Mouse (Mus musculus) heart, embryonic 12.5 days (tissue): Measurements from ENCODE around the gene Fam160a1. TPM values are rescaled to one million over a fixed set of nuclear protein-coding genes. Genes with fewer than 3 reads are reported as not detected.
A peak's percentile ranks its signal among the peaks of the same experiment; 100 is the strongest.

ENCODE experiments used
- ATAC-seq: fragments of 200-750 bp; cut with Nextera tagmentation; 2 replicates; pipeline ENCODE4 v1.8.0; 2017; ENCODE audit warnings: moderate TSS enrichment, moderate library complexity; ENCODE audit not compliant: insufficient number of reproducible peaks, low FRiP score
- H3K27ac ChIP-seq: fragments of 300-500 bp; sonication (generic); 2 replicates; pipeline ENCODE4 v1.5.1; 2016; ENCODE audit warnings: mild to moderate bottlenecking, moderate library complexity; ENCODE audit not compliant: poor library complexity, severe bottlenecking
- H3K27me3 ChIP-seq: fragments of 300-500 bp; sonication (generic); replicated peaks from 2 replicates; pipeline ENCODE4 v1.6.1; 2016; ENCODE audit warnings: mild to moderate bottlenecking, moderate library complexity
- H3K36me3 ChIP-seq: fragments of 300-500 bp; sonication (generic); 2 replicates; pipeline ENCODE4 v1.6.1; 2016; ENCODE audit warnings: mild to moderate bottlenecking, moderate library complexity
- H3K4me1 ChIP-seq: fragments of 300-500 bp; sonication (generic); replicated peaks from 2 replicates; pipeline ENCODE4 v1.6.1; 2016; ENCODE audit warnings: mild to moderate bottlenecking
- H3K4me2 ChIP-seq: fragments of 300-500 bp; sonication (generic); 2 replicates; pipeline ENCODE4 v1.6.1; 2016; ENCODE audit warnings: mild to moderate bottlenecking, moderate library complexity
- H3K4me3 ChIP-seq: fragments of 300-500 bp; sonication (generic); 2 replicates; pipeline ENCODE4 v1.5.1; 2016; ENCODE audit warnings: mild to moderate bottlenecking
- H3K9ac ChIP-seq: fragments of 300-500 bp; sonication (generic); 2 replicates; pipeline ENCODE4 v1.6.1; 2016; ENCODE audit warnings: mild to moderate bottlenecking, moderate library complexity
- H3K9me3 ChIP-seq: fragments of 300-500 bp; sonication (generic); replicated peaks from 2 replicates; pipeline ENCODE4 v1.6.1; 2016; ENCODE audit warnings: mild to moderate bottlenecking, moderate library complexity
- WGBS: fragments of 180-500 bp; shearing (Covaris S2); methylation state at CpG from one replicate; pipeline ENCODE4 v1.1.7; 2016; 5-methylcytosine and 5-hydroxymethylcytosine counted together
- polyA plus RNA-seq: library from polyadenylated mRNA; unstranded; fragments of >200 nt; fragmentation: Nextera tagmentation; extraction: Ambion mirVana; gene quantifications from 2 replicates; pipeline ENCODE4 v1.2.1, GENCODE M21; 2016

The Fam160a1 gene
- polyA plus RNA-seq, 1 experiment from 2014 or later, result 3.3 TPM

GRCm38 (mm10) chr3:85777841-85778240 is 39.2 kb downstream of the Fam160a1 start:
- Histone ChIP-seq H3K4me1 (peaks cover 31% of the 10 kb centered on the region), H3K36me3 (no peaks in the 10 kb centered on the region), H3K4me3 (no peak overlapping the region), H3K27me3 (no peaks in the 10 kb centered on the region), H3K9ac (no peak overlapping the region), H3K4me2 (no peak overlapping the region), H3K27ac (no peak overlapping the region), H3K9me3 (no peaks in the 10 kb centered on the region)
- ATAC-seq, result no peak
- 59% methylated on average over 2 of the region's 2 CpGs for WGBS

GRCm38 (mm10) chr3:85777356-85777755 is 39.7 kb downstream of the Fam160a1 start:
- no peak overlapping the region for H3K27ac ChIP-seq
- no peak overlapping the region for H3K9ac ChIP-seq
- H3K36me3 ChIP-seq, result no peaks in the 10 kb centered on the region
- H3K27me3 ChIP-seq, result no peaks in the 10 kb centered on the region
- no peak overlapping the region for H3K4me2 ChIP-seq
- H3K9me3 ChIP-seq, result no peaks in the 10 kb centered on the region
- peaks cover 31% of the 10 kb centered on the region for H3K4me1 ChIP-seq
- WGBS, result 76% methylated on average over 4 of the region's 4 CpGs
- ATAC-seq, result no peak
- H3K4me3 ChIP-seq, result no peak overlapping the region

GRCm38 (mm10) chr3:85776707-85777106 is 40.4 kb downstream of the Fam160a1 start:
- Histone ChIP-seq H3K27ac (no peak overlapping the region), H3K36me3 (no peaks in the 10 kb centered on the region), H3K9me3 (no peaks in the 10 kb centered on the region), H3K27me3 (no peaks in the 10 kb centered on the region), H3K4me2 (no peak overlapping the region), H3K4me3 (no peak overlapping the region), H3K4me1 (peaks cover 31% of the 10 kb centered on the region), H3K9ac (no peak overlapping the region)
- WGBS, result 85% methylated on average over 10 of the region's 10 CpGs
- ATAC-seq, result no peak

- H3K4me2 ChIP-seq, result no peak overlapping the region
These were observed 41.0 kb downstream of the Fam160a1 start for GRCm38 (mm10) chr3:85776126-85776525.

GRCm38 (mm10) chr3:85773886-85774285 is 43.2 kb downstream of the Fam160a1 start:
- Histone ChIP-seq H3K4me3 (no peak overlapping the region), H3K36me3 (no peaks in the 10 kb centered on the region), H3K27ac (peak overlapping the region; percentile 73), H3K4me2 (peak overlapping the region; percentile 41), H3K4me1 (peaks cover 22% of the 10 kb centered on the region), H3K27me3 (no peaks in the 10 kb centered on the region), H3K9me3 (no peaks in the 10 kb centered on the region), H3K9ac (no peak overlapping the region)
- ATAC-seq, result peak; percentile 73
- 6% methylated on average over 4 of the region's 4 CpGs for WGBS

More at GRCm38 (mm10) chr3:85776126-85776525, 41.0 kb downstream of the Fam160a1 start:
- Histone ChIP-seq H3K4me3 (no peak overlapping the region), H3K27me3 (no peaks in the 10 kb centered on the region), H3K27ac (no peak overlapping the region), H3K9me3 (no peaks in the 10 kb centered on the region), H3K4me1 (peaks cover 31% of the 10 kb centered on the region), H3K36me3 (no peaks in the 10 kb centered on the region), H3K9ac (no peak overlapping the region)
- no peak for ATAC-seq
- 89% methylated on average over 6 of the region's 6 CpGs for WGBS

- Histone ChIP-seq H3K27me3 (no peaks in the 10 kb centered on the region), H3K9ac (no peak overlapping the region), H3K9me3 (no peaks in the 10 kb centered on the region), H3K4me2 (peak overlapping the region; percentile 41), H3K4me3 (no peak overlapping the region), H3K4me1 (peaks cover 22% of the 10 kb centered on the region), H3K27ac (peak overlapping the region; percentile 73), H3K36me3 (no peaks in the 10 kb centered on the region)
- no peak for ATAC-seq
- WGBS, result 38% methylated on average over 3 of the region's 3 CpGs
These were observed 43.7 kb downstream of the Fam160a1 start for GRCm38 (mm10) chr3:85773425-85773824.

- Histone ChIP-seq H3K9ac (no peak overlapping the region), H3K9me3 (no peaks in the 10 kb centered on the region), H3K27me3 (no peaks in the 10 kb centered on the region), H3K4me1 (no peaks in the 10 kb centered on the region), H3K4me2 (no peak overlapping the region), H3K27ac (no peak overlapping the region), H3K4me3 (no peak overlapping the region), H3K36me3 (no peaks in the 10 kb centered on the region)
- 64% methylated on average over 7 of the region's 7 CpGs for WGBS
- no peak for ATAC-seq
These were observed 52.2 kb downstream of the Fam160a1 start for GRCm38 (mm10) chr3:85764937-85765337.

- Histone ChIP-seq H3K36me3 (no peaks in the 10 kb centered on the region), H3K4me1 (no peaks in the 10 kb centered on the region), H3K4me2 (no peak overlapping the region), H3K9me3 (no peaks in the 10 kb centered on the region), H3K27ac (no peak overlapping the region), H3K27me3 (no peaks in the 10 kb centered on the region), H3K4me3 (no peak overlapping the region), H3K9ac (no peak overlapping the region)
- no peak for ATAC-seq
- 77% methylated on average over 18 of the region's 18 CpGs for WGBS
These were observed 52.9 kb downstream of the Fam160a1 start for GRCm38 (mm10) chr3:85764008-85764834.

- no peak overlapping the region for H3K4me3 ChIP-seq
These were observed 59.1 kb downstream of the Fam160a1 start for GRCm38 (mm10) chr3:85757944-85758343.

GRCm38 (mm10) chr3:85757435-85757834 is 59.7 kb downstream of the Fam160a1 start:
- Histone ChIP-seq H3K4me2 (no peak overlapping the region), H3K27ac (no peak overlapping the region), H3K9me3 (no peaks in the 10 kb centered on the region), H3K9ac (no peak overlapping the region), H3K4me1 (no peaks in the 10 kb centered on the region), H3K36me3 (no peaks in the 10 kb centered on the region), H3K27me3 (no peaks in the 10 kb centered on the region), H3K4me3 (no peak overlapping the region)
- ATAC-seq, result no peak
- WGBS, result 86% methylated on average over 4 of the region's 4 CpGs

More at GRCm38 (mm10) chr3:85757944-85758343, 59.1 kb downstream of the Fam160a1 start:
- Histone ChIP-seq H3K36me3 (no peaks in the 10 kb centered on the region), H3K9me3 (no peaks in the 10 kb centered on the region), H3K27ac (no peak overlapping the region), H3K4me1 (no peaks in the 10 kb centered on the region), H3K4me2 (no peak overlapping the region), H3K9ac (no peak overlapping the region), H3K27me3 (no peaks in the 10 kb centered on the region)
- ATAC-seq, result no peak
- 55% methylated on average over 2 of the region's 2 CpGs for whole genome bisulfite sequencing

- WGBS, result 48% methylated on average over 4 of the region's 4 CpGs
- no peak overlapping the region for H3K9ac ChIP-seq
These were observed 67.7 kb downstream of the Fam160a1 start for GRCm38 (mm10) chr3:85749348-85749747.

More at GRCm38 (mm10) chr3:85749348-85749747, 67.7 kb downstream of the Fam160a1 start:
- Histone ChIP-seq H3K27ac (no peak overlapping the region), H3K4me3 (no peak overlapping the region), H3K4me1 (peaks cover 12% of the 10 kb centered on the region; the same call in 1 of the 2 replicates), H3K4me2 (no peak overlapping the region), H3K36me3 (no peaks in the 10 kb centered on the region), H3K27me3 (no peaks in the 10 kb centered on the region), H3K9me3 (no peaks in the 10 kb centered on the region)
- ATAC-seq, result no peak
